Mouse (Mus musculus): ENCODE measurements around the gene Mfsd6l.

DNA sequence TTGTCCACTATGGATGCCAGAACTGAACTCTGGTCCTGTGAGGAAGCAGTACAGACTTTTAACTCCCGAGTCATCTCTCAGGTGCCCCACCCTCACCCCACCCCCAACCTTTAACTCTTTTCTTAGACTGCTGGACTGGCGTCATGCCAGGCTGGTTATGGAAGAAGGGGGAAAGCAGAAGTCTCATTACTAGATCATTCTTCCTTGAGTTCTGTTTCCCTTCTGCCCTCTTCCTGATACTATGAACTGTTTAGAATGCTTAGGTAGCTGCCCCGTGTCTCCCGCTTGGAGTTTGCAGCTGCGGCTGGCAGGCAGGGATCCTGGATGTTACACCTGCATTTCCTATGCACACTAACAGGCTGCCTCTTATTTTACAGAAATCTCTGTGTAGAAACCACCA lies 36.2 kb upstream of the Mfsd6l start:
- no peak for TF ChIP-seq CTCF (IDR thresholded peaks at IDR 0.05; ENCODE audit: extremely low read depth, insufficient read length, insufficient replicate concordance, low read depth, low read length)
- TF ChIP-seq POLR2A (IDR thresholded peaks at IDR 0.05; ENCODE audit: low read depth, low read length): no peak
